Mouse (Mus musculus): ENCODE results near the gene G530012D18Rik. TPM values are rescaled to one million over a fixed set of nuclear protein-coding genes. Genes with fewer than 3 reads are reported as not detected.

G530012D18Rik gene
- polyA plus RNA-seq (2017; shearing (Covaris generic)): not detected

GRCm38 (mm10) chr1:85575376-85575775 lies at the start of gene G530012D18Rik:
G530012D18Rik (plus strand) TSS chr1:85575676.

GRCm38 (mm10) chr1:85598271-85599012 lies 23.0 kb downstream of the G530012D18Rik start, which contains the start of gene Sp110:
Sp110 (minus strand) TSS chr1:85598817.

GRCm38 (mm10) chr1:85600078-85600477 lies 24.6 kb downstream of the G530012D18Rik start, which contains the start of gene Sp140:
Sp140 (plus strand) TSS chr1:85600378.

Other genes starting within 250 kb of the G530012D18Rik start
- 272 TPM for gene Sp110, start 23.1 kb downstream of the G530012D18Rik start, polyA plus RNA-seq (2017; shearing (Covaris generic))
- 41.0 TPM for gene Sp140, start 24.7 kb downstream of the G530012D18Rik start, polyA plus RNA-seq (2017; shearing (Covaris generic))
- gene Sp100, start 74.3 kb downstream of the G530012D18Rik start, polyA plus RNA-seq (2017; shearing (Covaris generic)): 890 TPM
- gene A630001G21Rik, start 203.0 kb downstream of the G530012D18Rik start, polyA plus RNA-seq (2017; shearing (Covaris generic)): 32.1 TPM
- gene Cab39, start 217.8 kb downstream of the G530012D18Rik start, polyA plus RNA-seq (2017; shearing (Covaris generic)): 244 TPM